Mouse (Mus musculus) retina, postnatal 1 day (tissue): Measurements from ENCODE around the gene Alkal2.

ENCODE experiments used
- DNase-seq: peaks from one replicate; pipeline ENCODE4 v3.0.0-alpha.2; 2012

Gene Alkal2

GRCm38 (mm10) chr12:30883986-30884621, at the start of gene Alkal2:
Gene Alkal2 (plus strand): TSS chr12:30884322.
- DNase-seq = peak; percentile 69

- no peak for DNase-seq
Observed at GRCm38 (mm10) chr12:30848521-30848920, 35.6 kb upstream of the Alkal2 start.

GRCm38 (mm10) chr12:30850902-30851301, 33.2 kb upstream of the Alkal2 start:
- peak; percentile 17 for DNase-seq

- no peak for DNase-seq
Observed at GRCm38 (mm10) chr12:30851871-30852270, 32.3 kb upstream of the Alkal2 start.

GRCm38 (mm10) chr12:30855442-30856159, 28.5 kb upstream of the Alkal2 start:
- DNase-seq = no peak

GRCm38 (mm10) chr12:30856172-30856571, 27.9 kb upstream of the Alkal2 start:
- no peak for DNase-seq

- no peak for DNase-seq
Observed at GRCm38 (mm10) chr12:30864347-30864746, 19.8 kb upstream of the Alkal2 start.

- DNase-seq = no peak
Observed at GRCm38 (mm10) chr12:30865781-30866180, 18.3 kb upstream of the Alkal2 start.

GRCm38 (mm10) chr12:30879447-30879846, 4.7 kb upstream of the Alkal2 start:
- no peak for DNase-seq

GRCm38 (mm10) chr12:30883592-30883985, 533 bp upstream of the Alkal2 start:
- DNase-seq = no peak

GRCm38 (mm10) chr12:30884622-30885230, 604 bp downstream of the Alkal2 start:
- peak; percentile 39 for DNase-seq

GRCm38 (mm10) chr12:30885891-30886290, 1.8 kb downstream of the Alkal2 start:
- peak; percentile 25 for DNase-seq

GRCm38 (mm10) chr12:30888003-30888402, 3.9 kb downstream of the Alkal2 start:
- DNase-seq = no peak

GRCm38 (mm10) chr12:30890067-30890466, 5.9 kb downstream of the Alkal2 start:
- peak; percentile 76 for DNase-seq

GRCm38 (mm10) chr12:30891438-30891837, 7.3 kb downstream of the Alkal2 start:
- no peak for DNase-seq

- no peak for DNase-seq
Observed at GRCm38 (mm10) chr12:30897039-30897438, 12.9 kb downstream of the Alkal2 start.

- DNase-seq = no peak
Observed at GRCm38 (mm10) chr12:30908658-30909057, 24.5 kb downstream of the Alkal2 start.

GRCm38 (mm10) chr12:30909881-30910280, 25.8 kb downstream of the Alkal2 start:
- DNase-seq = no peak

- DNase-seq = no peak
Observed at GRCm38 (mm10) chr12:30910860-30911259, 26.7 kb downstream of the Alkal2 start.

- DNase-seq = peak; percentile 95
Observed at GRCm38 (mm10) chr12:30911261-30912047, 27.3 kb downstream of the Alkal2 start, which contains the start of the genes Acp1 and Sh3yl1. Gene Acp1 (minus strand): TSS chr12:30911589. Gene Sh3yl1 (plus strand): TSS chr12:30911668.

- no peak for DNase-seq
Observed at GRCm38 (mm10) chr12:30912048-30912381, 27.9 kb downstream of the Alkal2 start.

GRCm38 (mm10) chr12:30912840-30913239, 28.7 kb downstream of the Alkal2 start:
- no peak for DNase-seq

GRCm38 (mm10) chr12:30922401-30922800, 38.3 kb downstream of the Alkal2 start:
- peak; percentile 23 for DNase-seq
